Mouse (Mus musculus) forebrain, embryonic 15.5 days (tissue): ENCODE measurements around the gene Chmp2b. TPM values are rescaled to one million over a fixed set of nuclear protein-coding genes. Genes with fewer than 3 reads are reported as not detected.

ENCODE experiments used
- ATAC-seq: fragments of 200-750 bp; cut with Nextera tagmentation; replicated peaks from 2 replicates; pipeline ENCODE4 v1.8.0; 2017; ENCODE audit warnings: mild to moderate bottlenecking, moderate TSS enrichment, moderate library complexity
- H3K27ac ChIP-seq: fragments of 300-500 bp; sonication (generic); replicated peaks from 2 replicates; pipeline ENCODE4 v1.5.1; 2015; ENCODE audit warnings: mild to moderate bottlenecking, inconsistent platforms
- H3K27me3 ChIP-seq: fragments of 300-500 bp; sonication (generic); 2 replicates; pipeline ENCODE4 v1.6.1; 2015; ENCODE audit warnings: inconsistent platforms
- H3K36me3 ChIP-seq: fragments of 300-500 bp; sonication (generic); 2 replicates; pipeline ENCODE4 v1.6.1; 2015; ENCODE audit warnings: mild to moderate bottlenecking, inconsistent platforms
- H3K4me1 ChIP-seq: fragments of 300-500 bp; sonication (generic); 2 replicates; pipeline ENCODE4 v1.6.1; 2015; ENCODE audit warnings: inconsistent platforms
- H3K4me2 ChIP-seq: fragments of 300-500 bp; sonication (generic); replicated peaks from 2 replicates; pipeline ENCODE4 v1.6.1; 2015; ENCODE audit warnings: mild to moderate bottlenecking, inconsistent platforms
- H3K4me3 ChIP-seq: fragments of 300-500 bp; sonication (generic); 2 replicates; pipeline ENCODE4 v1.5.1; 2015; ENCODE audit warnings: mild to moderate bottlenecking, inconsistent platforms
- H3K9ac ChIP-seq: fragments of 300-500 bp; sonication (generic); replicated peaks from 2 replicates; pipeline ENCODE4 v1.6.1; 2015; ENCODE audit warnings: mild to moderate bottlenecking, inconsistent platforms
- H3K9me3 ChIP-seq: fragments of 300-500 bp; sonication (generic); 2 replicates; pipeline ENCODE4 v1.6.1; 2016; ENCODE audit warnings: inconsistent platforms
- WGBS: fragments of 180-500 bp; shearing (Covaris S2); methylation state at CpG from one replicate; pipeline ENCODE4 v1.1.7; 2015; ENCODE audit warnings: mixed read lengths; 5-methylcytosine and 5-hydroxymethylcytosine counted together
- polyA plus RNA-seq: library from polyadenylated mRNA; unstranded; fragments of >200 nt; fragmentation: Nextera tagmentation; extraction: Ambion mirVana; gene quantifications from 2 replicates; pipeline ENCODE4 v1.2.1, GENCODE M21; 2015

Gene Chmp2b
- polyA plus RNA-seq, 1 experiment from 2014 or later, result 60.1 TPM

DNA sequence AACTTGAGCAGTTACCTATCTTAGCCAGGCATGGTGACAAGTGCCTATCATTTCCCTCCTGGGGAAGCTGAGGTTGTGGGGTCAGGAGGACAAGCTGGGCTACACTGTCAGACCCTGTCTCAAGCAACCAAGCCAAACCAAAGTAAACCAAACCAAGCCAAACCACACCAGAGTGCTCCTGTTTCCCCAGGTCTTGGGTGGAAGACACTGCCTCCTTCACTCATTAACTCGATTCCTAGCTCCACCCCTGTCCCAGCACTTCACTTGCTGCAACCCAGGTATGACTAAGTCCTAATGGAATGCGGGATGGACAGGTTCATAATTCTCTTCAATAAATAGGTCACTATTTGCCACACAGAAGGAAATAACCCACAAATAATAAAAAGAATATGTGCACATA is 2.9 kb downstream of the Chmp2b start:
- Histone ChIP-seq H3K27me3 (no peaks in the 10 kb centered on the region), H3K4me3 (no peak overlapping the region), H3K36me3 (no peaks in the 10 kb centered on the region), H3K4me1 (peaks cover 10% of the 10 kb centered on the region), H3K9me3 (no peaks in the 10 kb centered on the region), H3K4me2 (no peak overlapping the region), H3K9ac (no peak overlapping the region), H3K27ac (no peak overlapping the region)
- 89% methylated on average over 2 of the region's 2 CpGs for WGBS
- ATAC-seq, result no peak

GRCm38 (mm10) chr16:65557369-65557768 is 5.2 kb downstream of the Chmp2b start:
- no peak for ATAC-seq
- no peaks in the 10 kb centered on the region for H3K36me3 ChIP-seq
- H3K9ac ChIP-seq, result no peak overlapping the region
- H3K4me1 ChIP-seq, result peaks cover 7% of the 10 kb centered on the region
- H3K4me3 ChIP-seq, result no peak overlapping the region
- H3K27me3 ChIP-seq, result no peaks in the 10 kb centered on the region
- no peak overlapping the region for H3K27ac ChIP-seq
- no peaks in the 10 kb centered on the region for H3K9me3 ChIP-seq
- H3K4me2 ChIP-seq, result no peak overlapping the region
- 83% methylated on average over 5 of the region's 5 CpGs for WGBS

DNA sequence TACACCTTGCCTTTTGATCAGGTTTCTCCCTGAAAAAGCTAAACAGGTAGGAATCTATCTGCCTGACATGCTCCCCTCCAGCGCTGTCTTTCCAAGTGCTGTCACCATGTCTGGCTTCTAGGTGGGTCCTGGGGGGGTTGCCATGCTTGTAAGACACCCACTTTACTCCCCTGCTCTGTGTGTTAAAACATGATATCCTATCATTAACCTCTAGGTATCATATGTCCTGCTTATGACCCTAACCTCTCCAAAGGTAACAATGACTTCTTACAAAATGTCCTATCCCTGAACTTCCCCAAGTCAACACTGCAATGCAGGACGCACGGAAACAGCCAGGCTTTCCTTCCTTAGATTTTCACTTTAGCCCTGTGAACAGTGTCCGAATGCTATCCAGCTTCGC is 8.3 kb downstream of the Chmp2b start:
- ATAC-seq, result no peak

GRCm38 (mm10) chr16:65550814-65551213 is 11.7 kb downstream of the Chmp2b start:
- H3K4me3 ChIP-seq, result no peak overlapping the region
- H3K4me1 ChIP-seq, result no peaks in the 10 kb centered on the region
- no peak for ATAC-seq
- 70% methylated on average over 13 of the region's 13 CpGs for WGBS
- no peaks in the 10 kb centered on the region for H3K27me3 ChIP-seq
- H3K4me2 ChIP-seq, result no peak overlapping the region
- H3K36me3 ChIP-seq, result no peaks in the 10 kb centered on the region
- H3K9me3 ChIP-seq, result no peaks in the 10 kb centered on the region
- H3K27ac ChIP-seq, result no peak overlapping the region
- H3K9ac ChIP-seq, result no peak overlapping the region

More for the DNA sequence above, 8.3 kb downstream of the Chmp2b start:
- WGBS, result 94% methylated on average over 5 of the region's 5 CpGs
- no peak overlapping the region for H3K4me2 ChIP-seq
- no peaks in the 10 kb centered on the region for H3K4me1 ChIP-seq
- no peaks in the 10 kb centered on the region for H3K9me3 ChIP-seq
- H3K27me3 ChIP-seq, result no peaks in the 10 kb centered on the region
- H3K4me3 ChIP-seq, result no peak overlapping the region
- H3K36me3 ChIP-seq, result no peaks in the 10 kb centered on the region
- no peak overlapping the region for H3K27ac ChIP-seq
- no peak overlapping the region for H3K9ac ChIP-seq

DNA sequence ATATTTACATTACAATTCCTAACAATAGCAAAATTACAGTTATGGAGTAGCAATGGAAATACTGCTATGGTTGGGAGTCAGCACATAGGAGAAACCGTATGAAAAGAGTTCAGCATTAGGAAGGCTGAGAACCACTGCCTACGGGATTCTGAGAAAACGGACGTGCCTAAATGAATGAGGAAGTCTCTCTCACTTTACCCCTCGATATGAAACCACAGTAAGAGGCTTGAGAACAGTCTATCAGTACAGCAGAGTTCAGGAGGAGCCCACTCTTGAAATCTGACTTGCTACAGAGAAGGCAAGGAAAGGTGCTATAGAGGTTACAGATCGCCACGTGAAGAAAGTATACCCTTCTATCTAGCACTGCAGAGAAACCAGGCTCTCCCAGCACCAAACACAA is 13.6 kb downstream of the Chmp2b start:
- 87% methylated on average over 7 of the region's 7 CpGs for WGBS
- Histone ChIP-seq H3K4me2 (no peak overlapping the region), H3K9me3 (no peaks in the 10 kb centered on the region), H3K4me3 (no peak overlapping the region), H3K27ac (no peak overlapping the region), H3K9ac (no peak overlapping the region), H3K27me3 (no peaks in the 10 kb centered on the region), H3K36me3 (0 out of 2 replicates have a peak, but pooled peaks cover 10% of the 10 kb centered on the region), H3K4me1 (no peaks in the 10 kb centered on the region)
- ATAC-seq, result no peak

DNA sequence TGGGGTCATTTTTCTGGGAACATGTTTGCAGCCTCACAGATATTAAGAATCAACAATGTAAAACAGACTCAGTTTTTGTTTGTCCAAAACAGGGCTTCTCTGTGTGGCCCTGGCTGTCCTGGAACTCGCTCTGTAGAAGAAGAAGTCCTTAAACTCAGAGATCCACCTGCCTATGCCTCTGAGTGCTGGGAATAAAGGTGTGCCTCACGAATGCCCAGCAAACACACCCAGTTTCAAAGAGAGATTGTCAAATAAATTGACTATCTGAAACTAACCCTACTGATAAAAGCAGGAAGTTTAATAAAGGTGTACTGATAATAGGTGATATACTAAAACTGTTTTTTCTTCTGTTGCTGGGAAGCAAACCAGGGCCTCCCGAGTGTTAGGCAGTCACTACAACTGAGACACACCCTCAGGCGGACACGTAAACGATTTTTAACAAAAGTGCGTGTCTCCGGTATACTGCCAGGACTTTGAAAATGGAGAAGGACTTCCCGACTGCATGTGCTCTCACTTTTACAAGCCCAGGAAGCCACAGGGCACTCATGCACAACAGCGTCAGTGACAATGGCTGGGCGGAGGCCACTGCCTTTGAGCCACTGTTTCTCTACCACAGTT is 18.7 kb downstream of the Chmp2b start:
- Histone ChIP-seq H3K4me2 (no peak overlapping the region), H3K27me3 (no peaks in the 10 kb centered on the region), H3K4me3 (no peak overlapping the region), H3K9me3 (no peaks in the 10 kb centered on the region), H3K27ac (no peak overlapping the region), H3K36me3 (peaks cover 23% of the 10 kb centered on the region), H3K9ac (no peak overlapping the region), H3K4me1 (no peaks in the 10 kb centered on the region)
- 91% methylated on average over 11 of the region's 11 CpGs for WGBS
- ATAC-seq, result no peak

DNA sequence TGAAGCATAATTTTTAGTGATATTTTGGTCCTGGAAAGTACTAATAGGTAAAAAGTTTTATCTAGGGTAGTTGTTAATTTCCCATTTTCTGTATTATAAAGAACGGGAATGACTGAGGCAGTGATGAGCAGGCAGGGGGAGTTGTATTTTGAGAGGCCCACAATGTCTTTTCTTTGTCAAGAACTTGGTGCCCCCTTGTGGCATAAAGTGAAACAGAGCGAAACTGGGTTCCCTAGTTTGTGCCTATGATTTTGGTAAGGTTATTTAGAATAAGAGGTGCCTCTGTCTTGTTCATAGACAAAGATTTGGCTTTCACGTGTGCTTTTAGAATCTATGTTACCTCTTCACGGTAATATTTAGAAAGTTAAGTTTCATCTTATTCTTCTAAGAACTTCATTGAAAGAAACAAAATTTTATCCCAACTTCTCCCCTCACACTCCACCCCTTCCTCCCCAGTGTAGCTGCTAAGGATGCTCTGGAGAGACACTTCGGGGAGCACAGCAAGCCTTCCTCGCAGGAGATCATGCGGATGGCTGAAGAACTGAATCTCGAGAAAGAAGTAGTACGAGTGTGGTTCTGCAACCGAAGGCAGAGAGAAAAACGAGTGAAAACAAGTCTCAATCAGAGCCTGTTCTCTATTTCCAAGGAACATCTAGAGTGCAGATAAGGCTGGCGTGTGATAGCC is 29.1 kb downstream of the Chmp2b start:
- no peak overlapping the region for H3K4me2 ChIP-seq
- H3K4me3 ChIP-seq, result no peak overlapping the region
- WGBS, result 30% methylated on average over 12 of the region's 12 CpGs
- H3K27me3 ChIP-seq, result no peaks in the 10 kb centered on the region
- H3K4me1 ChIP-seq, result 0 out of 2 replicates have a peak, but pooled peaks cover 3% of the 10 kb centered on the region
- no peak for ATAC-seq
- no peaks in the 10 kb centered on the region for H3K9me3 ChIP-seq
- no peak overlapping the region for H3K27ac ChIP-seq
- H3K9ac ChIP-seq, result no peak overlapping the region
- no peaks in the 10 kb centered on the region for H3K36me3 ChIP-seq

- Histone ChIP-seq H3K27me3 (no peaks in the 10 kb centered on the region), H3K4me2 (no peak overlapping the region), H3K9me3 (no peaks in the 10 kb centered on the region), H3K4me1 (0 out of 2 replicates have a peak, but pooled peaks cover 3% of the 10 kb centered on the region), H3K9ac (no peak overlapping the region), H3K4me3 (no peak overlapping the region), H3K27ac (no peak overlapping the region), H3K36me3 (no peaks in the 10 kb centered on the region)
- ATAC-seq, result peak; percentile 55
- 59% methylated on average over 8 of the region's 8 CpGs for WGBS
Measured at GRCm38 (mm10) chr16:65531663-65532062, 30.9 kb downstream of the Chmp2b start.

- WGBS, result 1% methylated on average over 5 of the region's 5 CpGs
- H3K27me3 ChIP-seq, result no peaks in the 10 kb centered on the region
- ATAC-seq, result no peak
Measured at GRCm38 (mm10) chr16:65529589-65529988, 32.9 kb downstream of the Chmp2b start.

DNA sequence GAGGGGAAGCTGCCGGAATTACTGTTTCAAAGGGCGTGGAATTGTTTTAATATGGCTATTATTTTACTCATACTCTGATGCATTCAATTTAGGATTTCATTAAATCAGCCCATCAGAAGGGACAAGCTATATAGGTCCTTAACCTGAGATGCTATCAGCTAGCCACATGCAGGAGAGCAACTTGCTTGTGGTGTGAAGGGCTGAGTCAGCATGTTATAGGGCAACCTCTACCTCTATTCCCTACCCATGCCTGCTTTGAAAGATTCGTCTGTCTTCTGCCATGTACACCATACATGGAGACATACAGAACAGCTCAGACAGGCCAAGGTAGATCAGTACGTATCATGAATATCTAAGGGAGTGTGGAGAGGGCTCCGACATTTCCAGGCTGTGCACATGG is 35.8 kb downstream of the Chmp2b start:
- no peak for ATAC-seq
- Histone ChIP-seq H3K4me2 (no peak overlapping the region), H3K27me3 (no peaks in the 10 kb centered on the region), H3K27ac (no peak overlapping the region), H3K9ac (no peak overlapping the region), H3K4me3 (no peak overlapping the region), H3K9me3 (no peaks in the 10 kb centered on the region), H3K36me3 (no peaks in the 10 kb centered on the region), H3K4me1 (0 out of 2 replicates have a peak, but pooled peaks cover 3% of the 10 kb centered on the region)
- 89% methylated on average over 5 of the region's 5 CpGs for WGBS

More at GRCm38 (mm10) chr16:65529589-65529988, 32.9 kb downstream of the Chmp2b start:
- Histone ChIP-seq H3K36me3 (no peaks in the 10 kb centered on the region), H3K4me2 (no peak overlapping the region), H3K9ac (no peak overlapping the region), H3K9me3 (no peaks in the 10 kb centered on the region), H3K27ac (no peak overlapping the region), H3K4me3 (no peak overlapping the region), H3K4me1 (0 out of 2 replicates have a peak, but pooled peaks cover 3% of the 10 kb centered on the region)

GRCm38 (mm10) chr16:65526004-65526403 is 36.5 kb downstream of the Chmp2b start:
- Histone ChIP-seq H3K27ac (no peak overlapping the region), H3K4me1 (0 out of 2 replicates have a peak, but pooled peaks cover 3% of the 10 kb centered on the region), H3K27me3 (no peaks in the 10 kb centered on the region), H3K9me3 (no peaks in the 10 kb centered on the region), H3K9ac (no peak overlapping the region), H3K4me2 (no peak overlapping the region), H3K36me3 (no peaks in the 10 kb centered on the region), H3K4me3 (no peak overlapping the region)
- WGBS, result 86% methylated on average over 2 of the region's 2 CpGs
- no peak for ATAC-seq

GRCm38 (mm10) chr16:65520211-65520610 is 42.3 kb downstream of the Chmp2b start, which contains the start of gene Pou1f1:
TSS of gene Pou1f1 (plus strand) at chr16:65520511.
- Histone ChIP-seq H3K4me3 (no peak within 1 kb of the TSS), H3K36me3 (no peaks in the 10 kb centered on the region), H3K9ac (no peak within 1 kb of the TSS), H3K27me3 (no peaks in the 10 kb centered on the region), H3K9me3 (no peaks in the 10 kb centered on the region), H3K4me2 (no peak within 1 kb of the TSS), H3K27ac (no peak within 1 kb of the TSS), H3K4me1 (no peaks in the 10 kb centered on the region)
- no peak for ATAC-seq
- WGBS, result 85% methylated on average over 6 of the region's 6 CpGs
